Mouse (Mus musculus) midbrain, embryonic 14.5 days (tissue): ENCODE data around the gene Tcl1b1. TPM values are rescaled to one million over a fixed set of nuclear protein-coding genes. Genes with fewer than 3 reads are reported as not detected.

Source experiments
- ATAC-seq: fragments of 200-750 bp; cut with Nextera tagmentation; 2 replicates; pipeline ENCODE4 v1.8.0; 2017; ENCODE audit warnings: moderate number of reproducible peaks, moderate library complexity; ENCODE audit not compliant: low FRiP score, low TSS enrichment
- DNase-seq: peaks from one replicate; pipeline ENCODE4 v3.0.0-alpha.2; 2015
- H3K27ac ChIP-seq: fragments of 300-500 bp; sonication (generic); replicated peaks from 2 replicates; pipeline ENCODE4 v1.5.1; 2014; ENCODE audit warnings: mild to moderate bottlenecking, low read depth, low read length, moderate library complexity
- H3K27me3 ChIP-seq: fragments of 300-500 bp; sonication (generic); 2 replicates; pipeline ENCODE4 v1.6.1; 2014; ENCODE audit warnings: low read length, control low read depth, mixed read lengths; ENCODE audit not compliant: control insufficient read depth, insufficient read depth
- H3K36me3 ChIP-seq: fragments of 300-500 bp; sonication (generic); 2 replicates; pipeline ENCODE4 v1.6.1; 2014; ENCODE audit warnings: low read length, control low read depth; ENCODE audit not compliant: control insufficient read depth, insufficient read depth
- H3K4me1 ChIP-seq: fragments of 300-500 bp; sonication (generic); 2 replicates; pipeline ENCODE4 v1.6.1; 2014; ENCODE audit warnings: mild to moderate bottlenecking, antibody characterized with exemption, low read length, control low read depth; ENCODE audit not compliant: control insufficient read depth, insufficient read depth
- H3K4me2 ChIP-seq: fragments of 300-500 bp; sonication (generic); 2 replicates; pipeline ENCODE4 v1.6.1; 2014; ENCODE audit warnings: mild to moderate bottlenecking, low read length, moderate library complexity
- H3K4me3 ChIP-seq: fragments of 300-500 bp; sonication (generic); replicated peaks from 2 replicates; pipeline ENCODE4 v1.5.1; 2014; ENCODE audit warnings: low read depth, low read length
- H3K9ac ChIP-seq: fragments of 300-500 bp; sonication (generic); replicated peaks from 2 replicates; pipeline ENCODE4 v1.6.1; 2014; ENCODE audit warnings: mild to moderate bottlenecking, low read length, moderate library complexity
- H3K9me3 ChIP-seq: fragments of 300-500 bp; sonication (generic); 2 replicates; pipeline ENCODE4 v1.6.1; 2016; ENCODE audit warnings: low read length, control low read depth, mixed read lengths; ENCODE audit not compliant: control insufficient read depth
- WGBS: fragments of 180-500 bp; shearing (Covaris S2); extraction: QIAGEN DNeasy Blood & Tissue Kit; methylation state at CpG from one replicate; pipeline ENCODE4 v1.1.7; 2014; 5-methylcytosine and 5-hydroxymethylcytosine counted together
- polyA plus RNA-seq: library from polyadenylated mRNA; unstranded; fragments of >200 nt; fragmentation: Nextera tagmentation; extraction: Ambion mirVana; gene quantifications from 2 replicates; pipeline ENCODE4 v1.2.1, GENCODE M21; 2014

Gene Tcl1b1
- polyA plus RNA-seq, 1 experiment from 2014 or later = not detected

DNA sequence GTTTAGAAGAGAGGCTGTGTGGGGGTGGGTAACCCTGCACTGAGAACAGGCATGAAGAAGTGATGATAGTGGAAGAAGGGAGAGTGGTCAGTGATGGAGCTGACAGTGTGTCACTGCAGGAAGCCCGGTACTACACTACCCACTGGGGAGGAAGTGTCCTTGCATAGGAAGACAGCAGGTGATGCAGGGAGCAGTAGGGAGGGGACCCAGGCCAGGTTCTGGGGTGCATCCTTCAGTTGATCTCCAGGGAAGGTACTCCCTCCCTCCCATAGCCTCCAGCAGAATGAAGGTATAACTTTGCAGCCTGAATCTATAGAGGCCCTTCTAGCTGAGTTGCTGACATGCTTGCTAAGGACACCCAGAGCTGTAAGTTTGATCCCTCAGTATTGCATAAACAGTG lies 47.6 kb downstream of the Tcl1b1 start:
- ATAC-seq (no peak), DNase-seq (no peak)
- no peak overlapping the region for H3K9ac ChIP-seq
- 65% methylated on average over 1 of the region's 1 CpGs for WGBS
- no peak overlapping the region for H3K27ac ChIP-seq
- no peak overlapping the region for H3K4me3 ChIP-seq
- no peaks in the 10 kb centered on the region for H3K27me3 ChIP-seq
- H3K4me1 ChIP-seq = no peaks in the 10 kb centered on the region
- H3K36me3 ChIP-seq = no peaks in the 10 kb centered on the region
- H3K9me3 ChIP-seq = no peaks in the 10 kb centered on the region
- no peak overlapping the region for H3K4me2 ChIP-seq

GRCm38 (mm10) chr12:105208441-105208840 lies 49.0 kb downstream of the Tcl1b1 start:
- H3K36me3 ChIP-seq = no peaks in the 10 kb centered on the region
- no peaks in the 10 kb centered on the region for H3K9me3 ChIP-seq
- H3K27me3 ChIP-seq = no peaks in the 10 kb centered on the region
- no peak overlapping the region for H3K27ac ChIP-seq
- H3K4me1 ChIP-seq = no peaks in the 10 kb centered on the region
- no peak overlapping the region for H3K4me3 ChIP-seq
- DNase-seq (no peak), ATAC-seq (no peak)
- H3K9ac ChIP-seq = no peak overlapping the region
- H3K4me2 ChIP-seq = no peak overlapping the region
- WGBS = 96% methylated on average over 1 of the region's 1 CpGs

GRCm38 (mm10) chr12:105209231-105209630 lies 49.7 kb downstream of the Tcl1b1 start:
- Histone ChIP-seq H3K9ac (no peak overlapping the region), H3K27ac (no peak overlapping the region), H3K4me3 (no peak overlapping the region), H3K9me3 (no peaks in the 10 kb centered on the region), H3K4me2 (no peak overlapping the region), H3K36me3 (no peaks in the 10 kb centered on the region), H3K27me3 (no peaks in the 10 kb centered on the region), H3K4me1 (no peaks in the 10 kb centered on the region)
- ATAC-seq (no peak), DNase-seq (no peak)
- WGBS = 95% methylated on average over 7 of the region's 7 CpGs

Other genes with a start within 250 kb of the Tcl1b1 start
- 0.04 TPM in 1 of 2 replicates, not detected in the other for gene Syne3, start 149.9 kb upstream of the Tcl1b1 start, polyA plus RNA-seq
- gene Glrx5, start 127.0 kb upstream of the Tcl1b1 start, polyA plus RNA-seq = 171 and 175 TPM in 2 replicates
- gene Tcl1b2, start 13.7 kb upstream of the Tcl1b1 start, polyA plus RNA-seq = not detected in 2 replicates
- gene Tcl1b5, start 16.7 kb downstream of the Tcl1b1 start, polyA plus RNA-seq = not detected in 2 replicates
- not detected in 2 replicates for gene Tcl1b3, start 31.4 kb downstream of the Tcl1b1 start, polyA plus RNA-seq
- gene Tcl1b4, start 42.3 kb downstream of the Tcl1b1 start, polyA plus RNA-seq = not detected in 2 replicates
- gene Tcl1, start 63.1 kb downstream of the Tcl1b1 start, polyA plus RNA-seq = not detected in 2 replicates
- gene Tunar, start 174.2 kb downstream of the Tcl1b1 start, polyA plus RNA-seq = 15.5 and 20.0 TPM in 2 replicates